Mouse (Mus musculus): ENCODE measurements around the gene Rcan1.

Rcan1 gene

GRCm38 (mm10) chr16:92470706-92471105 lies at the start of gene Rcan1:
TSS of gene Rcan1 (minus strand) at chr16:92470867.
- DNase-seq (ENCODE audit: low read depth, low spot score): no peak

GRCm38 (mm10) chr16:92519820-92520492 lies 49.3 kb upstream of the Rcan1 start:
- DNase-seq (ENCODE audit: low read depth, low spot score): no peak

- DNase-seq (ENCODE audit: low read depth, low spot score): no peak
Measured at GRCm38 (mm10) chr16:92518718-92519117, 48.1 kb upstream of the Rcan1 start.

- no peak for DNase-seq (ENCODE audit: low read depth, low spot score)
Measured at GRCm38 (mm10) chr16:92516139-92516538, 45.5 kb upstream of the Rcan1 start.

- peak; percentile 46 for DNase-seq (ENCODE audit: low read depth, low spot score)
Measured at GRCm38 (mm10) chr16:92514896-92515295, 44.2 kb upstream of the Rcan1 start.

- DNase-seq (ENCODE audit: low read depth, low spot score): no peak
Measured at GRCm38 (mm10) chr16:92511773-92512391, 41.2 kb upstream of the Rcan1 start.

- DNase-seq (ENCODE audit: low read depth, low spot score): no peak
Measured at GRCm38 (mm10) chr16:92510835-92511772, 40.4 kb upstream of the Rcan1 start.

GRCm38 (mm10) chr16:92507573-92507972 lies 36.9 kb upstream of the Rcan1 start:
- no peak for DNase-seq (ENCODE audit: low read depth, low spot score)

GRCm38 (mm10) chr16:92503105-92503504 lies 32.4 kb upstream of the Rcan1 start:
- no peak for DNase-seq (ENCODE audit: low read depth, low spot score)

- no peak for DNase-seq (ENCODE audit: low read depth, low spot score)
Measured at GRCm38 (mm10) chr16:92500534-92500933, 29.9 kb upstream of the Rcan1 start.

GRCm38 (mm10) chr16:92499324-92499723 lies 28.7 kb upstream of the Rcan1 start:
- DNase-seq (ENCODE audit: low read depth, low spot score): no peak

- DNase-seq (ENCODE audit: low read depth, low spot score): no peak
Measured at GRCm38 (mm10) chr16:92498589-92498981, 27.9 kb upstream of the Rcan1 start.

GRCm38 (mm10) chr16:92497851-92498588 lies 27.4 kb upstream of the Rcan1 start:
- DNase-seq (ENCODE audit: low read depth, low spot score): no peak

GRCm38 (mm10) chr16:92489356-92489755 lies 18.7 kb upstream of the Rcan1 start:
- DNase-seq (ENCODE audit: low read depth, low spot score): no peak

GRCm38 (mm10) chr16:92488456-92488855 lies 17.8 kb upstream of the Rcan1 start:
- no peak for DNase-seq (ENCODE audit: low read depth, low spot score)

- DNase-seq (ENCODE audit: low read depth, low spot score): peak; percentile 43
Measured at GRCm38 (mm10) chr16:92487489-92487888, 16.8 kb upstream of the Rcan1 start.

GRCm38 (mm10) chr16:92487086-92487485 lies 16.4 kb upstream of the Rcan1 start:
- no peak for DNase-seq (ENCODE audit: low read depth, low spot score)

GRCm38 (mm10) chr16:92485436-92485835 lies 14.8 kb upstream of the Rcan1 start, which contains the start of gene Clic6:
TSS of gene Clic6 (plus strand) at chr16:92485736.
- no peak for DNase-seq (ENCODE audit: low read depth, low spot score)

GRCm38 (mm10) chr16:92478561-92479150 lies 8.0 kb upstream of the Rcan1 start:
- DNase-seq (ENCODE audit: low read depth, low spot score): peak; percentile 58

GRCm38 (mm10) chr16:92475093-92475860 lies 4.6 kb upstream of the Rcan1 start:
- no peak for DNase-seq (ENCODE audit: low read depth, low spot score)
